In genomic region chr11:67563141-67563540, GRCm38 (mm10) we compare ENCODE assay signal across 13 mouse cellular contexts.
A peak's percentile ranks its signal among the peaks of the same experiment; 100 is the strongest.
DNase-seq lines count a peak whose midpoint lies in the region; TF ChIP-seq lines count a peak whose summit lies in the region.
"Had no signal": no experiment of that assay in that cellular context is flagged by ENCODE, and none has a peak within 500 bp of the region (broad histone marks: within the 10 kb centered on the region; RNA-seq: fewer than 3 reads in every experiment).

No protein-coding gene starts in this region.

- TF ChIP-seq CTCF in bone marrow macrophage, adult 2 months (IDR thresholded peaks at IDR 0.05; ENCODE audit: low read depth, low read length), result no peak

- no peak for TF ChIP-seq POLR2A in bone marrow macrophage, adult 2 months (IDR thresholded peaks at IDR 0.05; ENCODE audit: borderline replicate concordance, low read depth, low read length)

- peak overlapping the region; percentile 68 for H3K27ac ChIP-seq in bone marrow macrophage, adult 2 months (ENCODE audit: insufficient read depth, low read depth, low read length)
- H3K27ac ChIP-seq: hindbrain, embryonic 14.5 days; kidney, postnatal 0 days; limb, embryonic 12.5 days; neural tube, embryonic 13.5 days had no signal

- intact Hi-C loops in left cerebral cortex, postnatal 25 days (cut with DNase I), result no loop called here

- peaks cover 86% of the 10 kb centered on the region for H3K4me1 ChIP-seq in bone marrow macrophage, adult 2 months (ENCODE audit: control insufficient read depth, insufficient read depth, low read length)

- H3K4me3 ChIP-seq in bone marrow macrophage, adult 2 months (ENCODE audit: insufficient read depth, low read length), result no peak overlapping the region
- H3K4me3 ChIP-seq: limb, embryonic 12.5 days; neural tube, embryonic 13.5 days had no signal

- DNase-seq in spleen, postnatal 36 days (ENCODE audit: low spot score in 2 of 2), result peak; percentile 19 to 32
- no peak for DNase-seq in spleen, adult 18-20 months
- DNase-seq in monocyte, adult 2 months (ENCODE audit: low read depth in 1 of 2, low spot score in 2 of 2), result peak; percentile 61 to 64
- no peak for DNase-seq in left cerebral cortex, postnatal 25 days (ENCODE audit: low spot score in 2 of 2)
- DNase-seq in cerebellum, postnatal 14 days, result no peak
- DNase-seq in right cerebral cortex, postnatal 25 days, result no peak
- DNase-seq: cerebellum, adult 9-10 months; layer of hippocampus, adult 9-11 months had no signal

Comparison
In these comparisons a context has a peak if more than half of its experiments do, and no peak if none do; other contexts are left out.
1. DNase-seq: peak in spleen, postnatal 36 days (2 of 2) and monocyte, adult 2 months (2 of 2); none in spleen, adult 18-20 months (0 of 2), left cerebral cortex, postnatal 25 days (0 of 2), cerebellum, postnatal 14 days (0 of 2) and right cerebral cortex, postnatal 25 days (single experiment).